Mouse (Mus musculus) CH12.LX (cell line): ENCODE measurements around the gene Rab3d. TPM values are rescaled to one million over a fixed set of nuclear protein-coding genes. Genes with fewer than 3 reads are reported as not detected.

ENCODE experiments used
- DNase-seq: peaks from one replicate; pipeline ENCODE4 v3.0.0-alpha.2; 2013; ENCODE audit errors: extremely low read depth
- H3K27ac ChIP-seq: 2 replicates; pipeline ENCODE4 v1.5.1; 2012; ENCODE audit warnings: low read depth, mild to moderate bottlenecking, control low read depth, moderate library complexity; ENCODE audit not compliant: insufficient read depth
- H3K27me3 ChIP-seq: replicated peaks from 2 replicates; pipeline ENCODE3; 2012; ENCODE audit warnings: inconsistent platforms
- H3K36me3 ChIP-seq, 2 experiments: replicated peaks in 1 of 2; 2 replicates each; pipeline versions ENCODE3 to v1.6.1; 2012; ENCODE audit warnings: inconsistent platforms in 1 of 2, low read length in 1 of 2, mild to moderate bottlenecking in 1 of 2, mixed read lengths in 1 of 2, moderate library complexity in 1 of 2; ENCODE audit not compliant: control insufficient read depth in 1 of 2, insufficient read depth in 1 of 2
- H3K4me1 ChIP-seq, 2 experiments: 2 replicates each; pipeline ENCODE4 v1.6.1; 2012; ENCODE audit warnings: inconsistent platforms in 1 of 2, moderate library complexity in 1 of 2; ENCODE audit not compliant: insufficient read depth in 2 of 2, control insufficient read depth in 1 of 2
- H3K4me2 ChIP-seq: 2 replicates; pipeline ENCODE4 v1.6.1; 2012; ENCODE audit warnings: low read depth, mild to moderate bottlenecking, control low read depth; ENCODE audit not compliant: poor library complexity, insufficient read depth, severe bottlenecking
- H3K4me3 ChIP-seq, 3 experiments: fragments of 150-350 bp in 1 of 3; sonication (generic) in 1 of 3; replicated peaks in 1 of 3; 2 replicates each; pipeline versions ENCODE3 to v1.5.1; 2011 to 2012; ENCODE audit warnings: low read depth in 2 of 3, low read length in 2 of 3, mild to moderate bottlenecking in 2 of 3, moderate library complexity in 2 of 3, control low read depth in 1 of 3, improper control_type of control experiment in 1 of 3, inconsistent platforms in 1 of 3, mixed read lengths in 1 of 3; ENCODE audit not compliant: poor library complexity in 1 of 3
- H3K79me2 ChIP-seq: replicated peaks from 2 replicates; pipeline ENCODE4 v1.6.1; 2012; ENCODE audit warnings: mild to moderate bottlenecking, moderate library complexity; ENCODE audit not compliant: control insufficient read depth, poor library complexity, insufficient read depth, severe bottlenecking; ENCODE audit errors: extremely low read depth
- H3K9ac ChIP-seq: 2 replicates; pipeline ENCODE4 v1.6.1; 2012; ENCODE audit warnings: low read depth, mild to moderate bottlenecking, control low read depth, moderate library complexity; ENCODE audit not compliant: insufficient read depth
- H3K9me3 ChIP-seq: replicated peaks from 2 replicates; pipeline ENCODE3; 2012; ENCODE audit warnings: low read length, inconsistent platforms, mixed read lengths
- BHLHE40 ChIP-seq: IDR thresholded peaks from 2 replicates; pipeline ENCODE4 v1.6.1; 2011; ENCODE audit warnings: mild to moderate bottlenecking, low read depth, low read length, improper control_type of control experiment
- CTCF ChIP-seq, 2 experiments: IDR thresholded peaks in 1 of 2; conservative IDR thresholded peaks in 1 of 2; 2 replicates each; pipeline ENCODE4 v1.5.1; 2011 to 2012; ENCODE audit warnings: low read depth in 2 of 2, low read length in 2 of 2, improper control_type of control experiment in 1 of 2, inconsistent platforms in 1 of 2, mild to moderate bottlenecking in 1 of 2, moderate library complexity in 1 of 2
- E2F4 ChIP-seq: IDR thresholded peaks from 2 replicates; pipeline ENCODE4 v1.6.1; 2011; ENCODE audit warnings: low read depth, low read length, improper control_type of control experiment; ENCODE audit not compliant: insufficient replicate concordance
- ELF1 ChIP-seq: IDR thresholded peaks from 2 replicates; pipeline ENCODE4 v1.6.1; 2014; ENCODE audit warnings: low read depth, mild to moderate bottlenecking, inconsistent platforms, low read length, improper control_type of control experiment
- ETS1 ChIP-seq: conservative IDR thresholded peaks from 2 replicates; pipeline ENCODE4 v1.6.1; 2012; ENCODE audit warnings: low read depth, mild to moderate bottlenecking, inconsistent platforms, low read length, improper control_type of control experiment, moderate library complexity
- HCFC1 ChIP-seq: IDR thresholded peaks from 2 replicates; pipeline ENCODE4 v1.6.1; 2012; ENCODE audit warnings: low read depth, mild to moderate bottlenecking, inconsistent platforms, low read length, improper control_type of control experiment
- IRF4 ChIP-seq: IDR thresholded peaks from 2 replicates; pipeline ENCODE4 v1.6.1; 2014; ENCODE audit warnings: low read depth, mild to moderate bottlenecking, inconsistent platforms, low read length, improper control_type of control experiment
- JUN ChIP-seq: IDR thresholded peaks from 2 replicates; pipeline ENCODE4 v1.6.1; 2011; ENCODE audit warnings: low read depth, mild to moderate bottlenecking, low read length, improper control_type of control experiment, moderate library complexity; ENCODE audit not compliant: insufficient read depth
- JUND ChIP-seq: conservative IDR thresholded peaks from 2 replicates; pipeline ENCODE4 v1.6.1; 2011; ENCODE audit warnings: low read depth, low read length, improper control_type of control experiment
- MAFK ChIP-seq: IDR thresholded peaks from 2 replicates; pipeline ENCODE4 v1.6.1; 2011; ENCODE audit warnings: low read length, improper control_type of control experiment; ENCODE audit not compliant: insufficient replicate concordance
- MXI1 ChIP-seq: IDR thresholded peaks from 2 replicates; pipeline ENCODE4 v1.6.1; 2011; ENCODE audit warnings: mild to moderate bottlenecking, low read depth, low read length, improper control_type of control experiment
- MYC ChIP-seq: IDR thresholded peaks from 2 replicates; pipeline ENCODE4 v1.6.1; 2011; ENCODE audit warnings: low read depth, mild to moderate bottlenecking, improper control_type of control experiment, low read length
- NELFE ChIP-seq: IDR thresholded peaks from 2 replicates; pipeline ENCODE4 v1.6.1; 2011; ENCODE audit warnings: low read depth, low read length, improper control_type of control experiment
- PAX5 ChIP-seq: IDR thresholded peaks from 2 replicates; pipeline ENCODE4 v1.6.1; 2012; ENCODE audit warnings: low read length, inconsistent platforms, mixed read lengths
- POLR2A ChIP-seq: IDR thresholded peaks from 2 replicates; pipeline ENCODE4 v1.6.1; 2011; ENCODE audit warnings: low read depth, mild to moderate bottlenecking, improper control_type of control experiment, low read length
- SMC3 ChIP-seq: IDR thresholded peaks from 2 replicates; pipeline ENCODE4 v1.6.1; 2011; ENCODE audit warnings: low read depth, low read length, improper control_type of control experiment
- TBP ChIP-seq: conservative IDR thresholded peaks from 2 replicates; pipeline ENCODE4 v1.6.1; 2011; ENCODE audit warnings: low read depth, low read length, improper control_type of control experiment
- ZKSCAN1 ChIP-seq: IDR thresholded peaks from 2 replicates; pipeline ENCODE4 v1.6.1; 2012; ENCODE audit warnings: low read depth, inconsistent platforms, low read length, improper control_type of control experiment, borderline replicate concordance
- ZNF384 ChIP-seq: IDR thresholded peaks from 2 replicates; pipeline ENCODE4 v1.6.1; 2012; ENCODE audit warnings: low read depth, low read length, improper control_type of control experiment, inconsistent platforms
- dilution Hi-C: fragments of 300-500 bp; cut with MboI; formaldehyde crosslinking; loops from 2 replicates; pipeline ENCODE4 v1.14.3; 2020; ENCODE audit warnings: low sequenced_read_pairs; ENCODE audit not compliant: extremely low pct_unique_long_range_greater_than_20kb, extremely low pct_ligation_motif_present
- in situ Hi-C: fragments of 300-500 bp; cut with MboI; formaldehyde crosslinking; loops from 3 replicates; pipeline ENCODE4 v1.14.3; 2019; ENCODE audit warnings: low sequenced_read_pairs, low pct_ligation_motif_present, low pct_unique_long_range_greater_than_20kb, mixed read lengths
- polyA plus RNA-seq: library from polyadenylated mRNA; unstranded; fragments of >175 nt; gene quantifications from 2 replicates; pipeline ENCODE4 v1.2.1, GENCODE M21; 2012; ENCODE audit warnings: low read depth; ENCODE audit not compliant: insufficient read length
- total RNA-seq, 2 experiments: library from RNA; depleted of rRNA; stranded (reverse); fragments of 300-350 nt in 1 of 2; fragments of >200 nt in 1 of 2; gene quantifications; 2 replicates each; pipeline ENCODE4 v1.2.3; 2012 to 2014

Gene Rab3d
- total and polyA plus RNA-seq, 3 experiments, result 0.90 to 3.7 (median 0.91) TPM

GRCm38 (mm10) chr9:21960135-21960534, 42.1 kb upstream of the Rab3d start:
- TF ChIP-seq SMC3 (no peak), JUND (no peak), ZKSCAN1 (no peak), PAX5 (no peak), JUN (no peak), POLR2A (no peak)
- Histone ChIP-seq H3K9ac (no peak overlapping the region), H3K4me3 (no peak overlapping the region), H3K36me3 (peaks cover 3% of the 10 kb centered on the region in 2 experiments), H3K79me2 (0 out of 2 replicates have a peak, but pooled peaks cover 3% of the 10 kb centered on the region), H3K4me2 (no peak overlapping the region), H3K27me3 (peaks cover 40% of the 10 kb centered on the region), H3K4me1 (peaks cover 11 to 13% of the 10 kb centered on the region in 2 experiments), H3K27ac (no peak overlapping the region), H3K9me3 (no peaks in the 10 kb centered on the region)
- in situ Hi-C loops (loop anchor here (5.0 kb wide), 1 partner anchor 42 kb away; the partner anchor contains the start of genes Ccdc151 and Prkcsh), dilution Hi-C loops (no loop called here)
- no peak for DNase-seq

- peaks cover 40% of the 10 kb centered on the region for H3K27me3 ChIP-seq
- no peak for DNase-seq
- H3K4me3 ChIP-seq, result no peak overlapping the region
- in situ Hi-C loops (no loop called here), dilution Hi-C loops (no loop called here)
- TF ChIP-seq ZNF384 (no peak), NELFE (no peak), ETS1 (no peak), E2F4 (no peak)
- H3K9ac ChIP-seq, result no peak overlapping the region
- no peaks in the 10 kb centered on the region for H3K9me3 ChIP-seq
- H3K4me2 ChIP-seq, result no peak overlapping the region
- peaks cover 3% of the 10 kb centered on the region in 2 experiments for H3K36me3 ChIP-seq
- 0 out of 2 replicates have a peak, but pooled peaks cover 3% of the 10 kb centered on the region for H3K79me2 ChIP-seq
- peaks cover 11 to 17% of the 10 kb centered on the region in 2 experiments for H3K4me1 ChIP-seq
- H3K27ac ChIP-seq, result no peak overlapping the region
Measured at GRCm38 (mm10) chr9:21959244-21959643, 41.3 kb upstream of the Rab3d start.

DNA sequence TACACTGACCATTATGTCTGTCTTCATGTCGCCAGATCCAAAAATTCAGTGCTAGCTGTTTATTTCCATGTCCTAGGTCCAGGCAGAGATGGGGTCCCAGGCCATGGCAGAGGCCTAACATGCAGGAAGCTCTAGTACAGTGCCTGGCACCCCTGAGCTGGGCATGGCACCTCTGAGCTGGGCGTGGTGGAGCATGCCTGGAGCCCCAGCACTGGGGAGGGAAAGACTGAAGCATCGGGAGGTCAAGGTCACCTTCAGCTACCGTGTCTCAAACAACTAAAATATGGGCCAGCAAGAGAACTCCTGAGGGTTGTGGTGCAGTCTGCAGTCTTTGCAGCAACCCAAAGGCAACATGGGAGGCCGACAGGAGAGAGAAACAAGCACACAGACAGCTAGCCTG, 40.4 kb upstream of the Rab3d start:
- Histone ChIP-seq H3K36me3 (peaks cover 3% of the 10 kb centered on the region in 2 experiments), H3K9me3 (no peaks in the 10 kb centered on the region), H3K79me2 (0 out of 2 replicates have a peak, but pooled peaks cover 3% of the 10 kb centered on the region), H3K9ac (no peak overlapping the region), H3K4me2 (no peak overlapping the region), H3K4me1 (peaks cover 11 to 17% of the 10 kb centered on the region in 2 experiments), H3K27ac (no peak overlapping the region), H3K27me3 (peaks cover 33% of the 10 kb centered on the region), H3K4me3 (no peak overlapping the region)
- in situ Hi-C loops (no loop called here), dilution Hi-C loops (no loop called here)
- no peak for DNase-seq
- TF ChIP-seq MXI1 (no peak), MYC (no peak), CTCF (conservative IDR thresholded peaks at IDR 0.05 in 1 of 2, IDR thresholded peaks at IDR 0.05 in 1 of 2; ENCODE audit: low read depth in 2 of 2, low read length in 2 of 2) (no peak), ETS1 (no peak), JUN (no peak), E2F4 (no peak), ELF1 (no peak), IRF4 (no peak), TBP (no peak), MAFK (no peak), PAX5 (no peak), HCFC1 (no peak), BHLHE40 (no peak)
